Mouse (Mus musculus): ENCODE results near the gene Xdh. TPM values are rescaled to one million over a fixed set of nuclear protein-coding genes. Genes with fewer than 3 reads are reported as not detected.
A peak's percentile ranks its signal among the peaks of the same experiment; 100 is the strongest.

Gene Xdh
- total and polyA plus RNA-seq, 2 experiments from 2014 or later = 0.13 to 0.24 TPM

DNA sequence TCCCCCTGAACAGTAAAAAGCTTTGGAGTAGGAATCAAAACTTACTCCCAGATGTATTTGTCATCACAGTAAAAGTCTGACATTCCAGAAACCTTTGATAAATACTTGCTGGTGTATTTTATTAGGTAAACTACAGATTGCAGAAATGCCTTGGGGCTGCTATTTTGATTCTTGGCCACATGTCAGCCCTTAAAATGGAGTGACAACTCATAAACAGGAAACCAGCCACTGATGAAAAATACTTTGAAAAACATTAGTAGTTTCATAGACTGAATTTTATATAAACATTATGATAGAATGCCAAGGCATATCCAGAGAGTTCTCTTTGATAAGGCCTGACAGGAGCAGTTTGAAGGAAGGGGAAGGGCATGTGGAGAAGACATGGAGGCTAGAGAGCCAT is 26.1 kb upstream of the Xdh start:
- H3K27ac ChIP-seq (ENCODE audit: low read depth, low read length) = no peak overlapping the region
- H3K9ac ChIP-seq = no peak overlapping the region
- no peaks in the 10 kb centered on the region for H3K36me3 ChIP-seq (ENCODE audit: insufficient read depth)
- no peak overlapping the region for H3K4me3 ChIP-seq (ENCODE audit: low read depth, low read length)
- no peaks in the 10 kb centered on the region for H3K27me3 ChIP-seq (ENCODE audit: insufficient read depth, low read length)
- DNase-seq = no peak
- H3K4me2 ChIP-seq (ENCODE audit: low read depth) = no peak overlapping the region
- H3K4me1 ChIP-seq (ENCODE audit: insufficient read depth) = no peaks in the 10 kb centered on the region
- TF ChIP-seq CTCF (IDR thresholded peaks at IDR 0.05; ENCODE audit: low read depth) = no peak
- no peak for ATAC-seq
- H3K9me3 ChIP-seq (ENCODE audit: low read length) = no peaks in the 10 kb centered on the region

DNA sequence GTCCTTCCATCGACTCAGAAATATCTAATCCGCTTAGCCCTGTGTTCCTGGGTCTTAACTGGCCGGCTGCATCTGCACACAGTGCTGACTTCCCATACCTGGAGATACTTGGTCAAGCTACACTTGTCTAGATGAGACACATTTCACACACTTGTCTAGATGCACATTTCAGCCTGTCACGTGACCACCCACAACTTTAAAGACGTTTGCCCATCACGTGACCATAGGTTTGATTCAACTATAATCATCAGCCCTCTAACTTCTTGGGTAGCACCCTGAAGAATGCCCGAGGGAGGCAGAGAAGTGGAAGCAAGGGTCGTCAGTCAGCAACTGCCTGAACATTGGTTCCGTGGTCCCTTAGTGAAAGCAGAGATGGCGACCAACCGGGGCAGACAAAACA is 22.7 kb upstream of the Xdh start:
- H3K4me1 ChIP-seq (ENCODE audit: insufficient read depth) = no peaks in the 10 kb centered on the region
- 90% methylated on average over 11 of the region's 11 CpGs for WGBS
- H3K9ac ChIP-seq = no peak overlapping the region
- no peaks in the 10 kb centered on the region for H3K9me3 ChIP-seq (ENCODE audit: low read length)
- H3K27ac ChIP-seq (ENCODE audit: low read depth, low read length) = no peak overlapping the region
- DNase-seq (no peak), ATAC-seq (no peak)
- no peak for TF ChIP-seq CTCF (IDR thresholded peaks at IDR 0.05; ENCODE audit: low read depth)
- no peaks in the 10 kb centered on the region for H3K27me3 ChIP-seq (ENCODE audit: insufficient read depth, low read length)
- H3K36me3 ChIP-seq (ENCODE audit: insufficient read depth) = no peaks in the 10 kb centered on the region
- no peak overlapping the region for H3K4me2 ChIP-seq (ENCODE audit: low read depth)
- no peak overlapping the region for H3K4me3 ChIP-seq (ENCODE audit: low read depth, low read length)

DNA sequence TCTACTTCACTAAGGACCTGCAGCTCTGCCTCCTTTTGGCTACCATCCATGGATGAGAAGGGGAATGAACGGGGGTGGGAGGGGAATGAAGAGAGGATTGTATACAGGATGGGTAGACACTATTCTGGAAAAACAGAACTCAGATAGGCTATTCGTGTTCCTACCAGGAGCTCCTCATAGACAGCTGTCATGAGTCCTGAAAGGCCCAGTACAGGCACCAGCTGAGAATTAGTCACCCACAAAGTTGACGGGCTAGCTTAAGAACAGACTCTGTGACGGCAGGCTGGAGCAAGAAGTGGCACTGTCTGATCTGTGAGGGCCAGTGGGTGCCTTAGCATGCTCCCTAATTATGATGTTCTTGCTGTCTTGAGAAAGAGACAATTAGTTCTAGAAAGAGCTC is 21.3 kb upstream of the Xdh start:
- ATAC-seq (no peak), DNase-seq (no peak)
- no peak overlapping the region for H3K4me2 ChIP-seq (ENCODE audit: low read depth)
- no peak for TF ChIP-seq CTCF (IDR thresholded peaks at IDR 0.05; ENCODE audit: low read depth)
- H3K27ac ChIP-seq (ENCODE audit: low read depth, low read length) = no peak overlapping the region
- no peak overlapping the region for H3K9ac ChIP-seq
- H3K9me3 ChIP-seq (ENCODE audit: low read length) = no peaks in the 10 kb centered on the region
- no peak overlapping the region for H3K4me3 ChIP-seq (ENCODE audit: low read depth, low read length)
- H3K27me3 ChIP-seq (ENCODE audit: insufficient read depth, low read length) = no peaks in the 10 kb centered on the region
- no peaks in the 10 kb centered on the region for H3K4me1 ChIP-seq (ENCODE audit: insufficient read depth)
- H3K36me3 ChIP-seq (ENCODE audit: insufficient read depth) = no peaks in the 10 kb centered on the region
- WGBS = 67% methylated on average over 4 of the region's 4 CpGs

DNA sequence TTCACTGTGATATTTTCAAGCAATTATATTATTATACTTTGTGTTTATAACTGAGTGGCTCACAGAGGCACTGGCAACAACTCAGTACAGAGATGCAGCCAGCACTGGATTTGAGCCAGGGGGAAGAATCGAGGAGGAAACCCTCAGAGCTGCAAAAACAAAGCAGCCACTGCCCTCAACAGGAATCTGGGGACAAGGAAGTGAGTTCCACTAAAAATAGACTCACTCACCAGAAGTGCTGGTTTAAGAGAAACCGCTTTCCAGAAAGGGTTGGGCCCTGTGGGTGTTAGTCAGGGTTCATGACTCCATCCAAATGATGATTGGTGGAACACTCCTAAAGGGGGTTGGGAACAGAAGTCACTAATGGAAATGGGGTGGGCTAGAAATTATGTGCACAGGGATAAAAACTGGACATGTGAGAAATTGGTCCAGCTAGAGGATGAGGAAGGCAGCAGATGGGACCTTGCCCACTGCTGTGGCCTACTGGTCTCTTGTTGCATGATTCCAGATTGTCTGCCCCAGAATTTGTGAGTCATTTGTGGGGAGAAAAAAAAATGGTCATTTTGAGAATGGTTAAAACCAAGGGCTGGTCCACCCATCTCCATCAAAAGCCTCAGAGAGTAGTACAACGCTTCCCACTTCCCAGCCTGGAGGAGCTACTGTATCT is 20.5 kb upstream of the Xdh start:
- Histone ChIP-seq H3K9ac (no peak overlapping the region), H3K4me2 (ENCODE audit: low read depth) (no peak overlapping the region), H3K27me3 (ENCODE audit: insufficient read depth, low read length) (no peaks in the 10 kb centered on the region), H3K9me3 (ENCODE audit: low read length) (no peaks in the 10 kb centered on the region), H3K4me1 (ENCODE audit: insufficient read depth) (no peaks in the 10 kb centered on the region), H3K4me3 (ENCODE audit: low read depth, low read length) (no peak overlapping the region), H3K27ac (ENCODE audit: low read depth, low read length) (no peak overlapping the region), H3K36me3 (ENCODE audit: insufficient read depth) (no peaks in the 10 kb centered on the region)
- WGBS = 67% methylated on average over 3 of the region's 3 CpGs
- ATAC-seq (no peak), DNase-seq (no peak)
- TF ChIP-seq CTCF (IDR thresholded peaks at IDR 0.05; ENCODE audit: low read depth) = no peak

DNA sequence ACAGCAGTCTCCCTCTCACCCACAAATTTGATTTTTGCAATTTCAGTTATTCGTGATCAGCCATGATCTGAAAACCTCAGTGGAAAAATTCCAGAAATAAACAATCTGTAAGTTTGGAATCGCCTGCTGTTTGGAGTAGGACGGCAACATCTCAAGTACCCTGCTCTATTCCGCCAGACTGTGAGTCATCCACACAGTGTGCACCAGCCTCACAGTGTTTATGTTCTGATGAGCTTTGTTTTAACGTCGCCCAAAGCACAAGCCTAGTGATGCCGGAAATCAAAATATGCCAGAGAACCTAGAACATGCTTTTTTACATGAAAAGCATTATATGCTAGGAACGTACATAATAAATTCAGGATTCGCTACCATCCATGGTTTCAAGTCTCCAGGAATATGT is 14.9 kb upstream of the Xdh start:
- Histone ChIP-seq H3K4me2 (ENCODE audit: low read depth) (no peak overlapping the region), H3K27ac (ENCODE audit: low read depth, low read length) (no peak overlapping the region), H3K9ac (no peak overlapping the region), H3K9me3 (ENCODE audit: low read length) (no peaks in the 10 kb centered on the region), H3K36me3 (ENCODE audit: insufficient read depth) (no peaks in the 10 kb centered on the region), H3K4me1 (ENCODE audit: insufficient read depth) (no peaks in the 10 kb centered on the region), H3K4me3 (ENCODE audit: low read depth, low read length) (no peak overlapping the region), H3K27me3 (ENCODE audit: insufficient read depth, low read length) (no peaks in the 10 kb centered on the region)
- no peak for TF ChIP-seq CTCF (IDR thresholded peaks at IDR 0.05; ENCODE audit: low read depth)
- WGBS = 80% methylated on average over 9 of the region's 9 CpGs
- ATAC-seq (no peak), DNase-seq (no peak)

DNA sequence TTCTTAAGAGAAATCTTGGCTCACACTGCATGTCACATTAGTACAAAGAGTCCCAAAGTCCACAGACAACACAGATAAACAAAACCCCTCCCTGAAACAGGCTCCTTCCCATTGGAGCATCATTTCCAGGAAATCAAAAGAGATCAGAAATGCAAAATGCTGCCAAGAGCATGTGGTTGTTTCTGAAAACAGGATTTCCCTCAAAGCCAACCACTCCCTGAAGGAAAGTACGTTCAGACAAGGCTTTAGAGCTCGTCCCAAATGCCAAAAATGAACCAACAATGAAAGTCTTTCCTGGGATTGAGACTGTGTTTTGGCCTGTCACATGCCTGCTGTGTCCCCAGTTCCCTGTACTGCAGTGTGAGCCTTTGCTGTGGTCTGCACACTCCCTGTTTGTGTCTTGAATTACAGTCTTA is 12.6 kb upstream of the Xdh start:
- ATAC-seq = no peak; the same call in 1 of the 2 replicates
- no peak for TF ChIP-seq CTCF (IDR thresholded peaks at IDR 0.05; ENCODE audit: low read depth)
- WGBS = 25% methylated on average over 2 of the region's 2 CpGs

DNA sequence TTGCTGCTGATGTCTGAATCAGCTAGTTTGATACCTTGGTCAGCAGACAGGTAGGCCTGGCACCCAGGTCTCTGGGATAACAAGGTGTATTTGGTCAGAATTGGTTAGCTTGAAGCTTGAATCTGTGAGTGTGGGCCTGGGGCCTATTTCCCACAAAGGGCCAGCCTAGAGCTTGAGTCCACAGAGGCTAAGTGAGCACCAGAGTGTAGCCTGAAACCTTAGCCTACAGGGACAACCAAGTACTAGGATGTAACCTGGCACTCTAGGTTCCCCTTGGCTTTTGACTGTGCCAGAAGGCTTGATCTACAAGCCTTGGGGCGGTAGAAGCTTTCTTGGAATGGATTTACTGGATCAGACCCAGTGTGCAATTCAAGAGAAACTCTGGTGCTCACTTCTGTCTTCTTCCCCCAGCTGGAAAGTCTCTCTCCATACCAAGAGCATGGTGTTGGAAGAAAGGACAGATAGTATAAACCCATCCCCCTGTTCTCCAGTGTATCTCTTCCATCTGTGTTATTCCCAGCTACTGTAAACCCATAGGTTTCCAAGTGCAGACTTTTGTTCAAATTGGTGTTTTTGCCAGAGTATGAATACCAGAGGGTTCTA is 11.9 kb upstream of the Xdh start:
- Histone ChIP-seq H3K9me3 (ENCODE audit: low read length) (no peaks in the 10 kb centered on the region), H3K4me2 (ENCODE audit: low read depth) (no peak overlapping the region), H3K36me3 (ENCODE audit: insufficient read depth) (no peaks in the 10 kb centered on the region), H3K27ac (ENCODE audit: low read depth, low read length) (no peak overlapping the region), H3K4me1 (ENCODE audit: insufficient read depth) (no peaks in the 10 kb centered on the region), H3K27me3 (ENCODE audit: insufficient read depth, low read length) (no peaks in the 10 kb centered on the region), H3K9ac (no peak overlapping the region), H3K4me3 (ENCODE audit: low read depth, low read length) (no peak overlapping the region)
- 74% methylated on average over 1 of the region's 1 CpGs for WGBS
- ATAC-seq = no peak
- TF ChIP-seq CTCF (IDR thresholded peaks at IDR 0.05; ENCODE audit: low read depth) = no peak
- DNase-seq = no peak

More for the DNA sequence above, 12.6 kb upstream of the Xdh start:
- H3K9ac ChIP-seq = no peak overlapping the region
- H3K4me1 ChIP-seq (ENCODE audit: insufficient read depth) = no peaks in the 10 kb centered on the region
- H3K27ac ChIP-seq (ENCODE audit: low read depth, low read length) = 0 out of 2 replicates have a peak overlapping the region, but pooled peaks have one; percentile 21
- peak; percentile 15 for DNase-seq
- no peak overlapping the region for H3K4me2 ChIP-seq (ENCODE audit: low read depth)
- H3K4me3 ChIP-seq (ENCODE audit: low read depth, low read length) = no peak overlapping the region
- no peaks in the 10 kb centered on the region for H3K9me3 ChIP-seq (ENCODE audit: low read length)
- H3K36me3 ChIP-seq (ENCODE audit: insufficient read depth) = no peaks in the 10 kb centered on the region
- no peaks in the 10 kb centered on the region for H3K27me3 ChIP-seq (ENCODE audit: insufficient read depth, low read length)
